Mouse (Mus musculus) stomach, embryonic 15.5 days (tissue): ENCODE measurements around the gene Maml2. TPM values are rescaled to one million over a fixed set of nuclear protein-coding genes. Genes with fewer than 3 reads are reported as not detected.
A peak's percentile ranks its signal among the peaks of the same experiment; 100 is the strongest.

Experiments
- ATAC-seq: fragments of 200-750 bp; cut with Nextera tagmentation; 2 replicates; pipeline ENCODE4 v1.8.0; 2017; ENCODE audit warnings: low read depth, moderate number of reproducible peaks, moderate TSS enrichment; ENCODE audit not compliant: insufficient read depth, low FRiP score
- H3K27ac ChIP-seq: fragments of 300-500 bp; sonication (generic); 2 replicates; pipeline ENCODE4 v1.5.1; 2015; ENCODE audit warnings: mild to moderate bottlenecking, inconsistent platforms
- H3K27me3 ChIP-seq: fragments of 300-500 bp; sonication (generic); replicated peaks from 2 replicates; pipeline ENCODE4 v1.6.1; 2015; ENCODE audit warnings: inconsistent platforms
- H3K36me3 ChIP-seq: fragments of 300-500 bp; sonication (generic); 2 replicates; pipeline ENCODE4 v1.6.1; 2015; ENCODE audit warnings: inconsistent platforms
- H3K4me1 ChIP-seq: fragments of 300-500 bp; sonication (generic); 2 replicates; pipeline ENCODE4 v1.6.1; 2015; ENCODE audit warnings: inconsistent platforms
- H3K4me2 ChIP-seq: fragments of 300-500 bp; sonication (generic); 2 replicates; pipeline ENCODE4 v1.6.1; 2015; ENCODE audit warnings: mild to moderate bottlenecking, inconsistent platforms
- H3K4me3 ChIP-seq: fragments of 300-500 bp; sonication (generic); replicated peaks from 2 replicates; pipeline ENCODE4 v1.5.1; 2015; ENCODE audit warnings: inconsistent platforms
- H3K9ac ChIP-seq: fragments of 300-500 bp; sonication (generic); 2 replicates; pipeline ENCODE4 v1.6.1; 2015; ENCODE audit warnings: inconsistent platforms
- H3K9me3 ChIP-seq: fragments of 300-500 bp; sonication (generic); 2 replicates; pipeline ENCODE4 v1.6.1; 2016; ENCODE audit warnings: inconsistent platforms
- WGBS: fragments of 180-500 bp; shearing (Covaris S2); methylation state at CpG from one replicate; pipeline ENCODE4 v1.1.7; 2015; 5-methylcytosine and 5-hydroxymethylcytosine counted together
- polyA plus RNA-seq: library from polyadenylated mRNA; unstranded; fragments of >200 nt; fragmentation: Nextera tagmentation; extraction: Ambion mirVana; gene quantifications from 2 replicates; pipeline ENCODE4 v1.2.1, GENCODE M21; 2015

The Maml2 gene
- polyA plus RNA-seq, 1 experiment from 2014 or later, result 8.5 TPM

DNA sequence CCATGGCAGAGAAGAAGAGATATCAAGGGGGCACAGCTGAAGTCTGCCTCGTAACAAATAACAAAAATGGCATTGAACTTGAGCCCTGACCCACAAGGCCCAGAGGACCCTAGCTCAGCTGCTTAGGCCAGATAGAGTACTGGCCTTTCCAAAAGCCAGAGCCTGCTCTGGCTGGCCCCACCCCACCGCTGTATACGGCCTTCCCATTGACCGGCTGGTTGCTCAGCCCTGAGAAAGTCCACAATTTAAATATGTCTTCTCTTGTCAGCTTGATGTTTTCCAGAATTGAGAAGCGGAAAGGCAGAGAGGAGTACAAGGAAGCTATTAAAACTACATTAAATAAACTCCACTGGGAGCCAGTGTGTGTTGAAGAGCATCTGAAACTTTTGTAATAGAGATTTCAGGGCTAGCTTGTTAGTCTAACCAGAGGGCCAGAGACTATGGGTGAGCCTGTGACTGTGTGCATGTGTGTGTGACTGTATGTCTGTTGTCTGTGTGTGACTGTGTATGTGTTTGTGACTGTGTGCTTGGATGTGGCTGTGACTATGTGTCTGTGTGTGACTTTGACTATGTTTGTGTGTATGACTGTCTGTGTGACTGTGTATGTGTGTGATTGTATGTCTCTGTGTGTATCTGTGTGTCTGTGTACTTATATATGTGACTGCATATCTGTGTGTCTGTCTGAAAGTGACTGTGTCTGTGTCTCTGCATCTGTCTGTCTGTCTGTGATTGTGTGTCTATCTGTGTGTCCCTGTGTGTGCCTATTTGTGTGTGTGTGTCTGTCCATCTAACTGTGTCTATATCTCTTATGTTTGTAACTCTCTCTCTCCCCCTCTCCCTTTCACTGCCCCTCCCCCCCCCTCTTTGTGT, 185.7 kb downstream of the Maml2 start:
- 33% methylated on average over 5 of the region's 5 CpGs for WGBS
- Histone ChIP-seq H3K27me3 (no peaks in the 10 kb centered on the region), H3K36me3 (no peaks in the 10 kb centered on the region), H3K9ac (no peak overlapping the region), H3K4me2 (0 out of 2 replicates have a peak overlapping the region, but pooled peaks have one; percentile 2), H3K27ac (peak overlapping the region; percentile 67), H3K9me3 (no peaks in the 10 kb centered on the region), H3K4me1 (peaks cover 11% of the 10 kb centered on the region), H3K4me3 (no peak overlapping the region)
- peak; percentile 82 for ATAC-seq

DNA sequence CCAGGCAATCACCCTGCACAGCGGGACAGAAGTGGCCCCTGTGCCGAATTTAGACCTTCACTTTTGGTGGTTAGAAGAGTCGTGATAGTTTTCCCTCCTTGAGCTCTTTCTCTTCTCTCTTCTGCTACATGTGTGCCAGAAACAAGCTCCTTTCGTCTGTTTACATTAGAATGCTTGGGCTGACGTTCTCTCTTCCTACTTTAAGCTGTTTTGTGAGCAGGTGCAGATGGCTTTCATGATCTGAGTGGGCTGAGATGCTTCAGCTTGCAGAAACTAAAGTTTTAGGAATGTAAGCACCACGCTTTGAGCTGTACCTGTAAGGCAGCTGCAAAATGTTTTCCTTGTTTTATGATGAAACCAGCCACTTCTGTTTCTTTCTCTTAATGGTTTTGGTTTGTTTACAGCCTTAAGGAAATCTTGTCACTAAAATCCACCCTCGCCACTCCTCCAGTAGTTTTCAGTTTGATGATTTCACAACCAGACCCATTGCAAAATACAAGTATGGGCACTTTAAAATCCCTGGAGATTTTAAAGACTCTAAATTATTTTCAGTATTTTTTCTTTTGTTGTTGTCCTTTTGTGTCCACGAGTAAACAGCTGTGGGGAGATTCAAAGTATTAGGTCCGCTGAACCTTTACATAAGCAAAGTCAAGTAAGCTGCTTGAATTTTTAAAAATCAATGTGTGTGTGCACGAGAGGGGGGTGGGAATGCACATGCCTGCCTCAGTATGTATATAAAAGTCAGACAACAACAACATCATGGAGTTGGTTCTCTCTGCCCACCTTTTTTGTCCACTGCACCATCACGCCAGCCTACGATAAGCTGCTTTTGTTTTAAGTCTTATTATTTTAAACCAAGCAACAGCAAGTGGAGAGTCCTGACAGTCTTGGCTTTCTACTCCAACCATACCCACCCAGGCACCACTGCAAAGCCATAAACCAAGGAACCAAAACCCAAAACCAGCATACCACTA, 186.8 kb downstream of the Maml2 start:
- Histone ChIP-seq H3K36me3 (no peaks in the 10 kb centered on the region), H3K27ac (peak overlapping the region; percentile 67), H3K4me3 (no peak overlapping the region), H3K4me1 (peaks cover 11% of the 10 kb centered on the region), H3K27me3 (no peaks in the 10 kb centered on the region), H3K4me2 (peak overlapping the region; percentile 34), H3K9ac (no peak overlapping the region), H3K9me3 (no peaks in the 10 kb centered on the region)
- ATAC-seq, result no peak
- 41% methylated on average over 12 of the region's 12 CpGs for WGBS

GRCm38 (mm10) chr9:13485914-13486313, 188.2 kb downstream of the Maml2 start:
- WGBS, result 40% methylated on average over 1 of the region's 1 CpGs
- no peak for ATAC-seq
- Histone ChIP-seq H3K27me3 (no peaks in the 10 kb centered on the region), H3K9ac (no peak overlapping the region), H3K36me3 (no peaks in the 10 kb centered on the region), H3K27ac (no peak overlapping the region), H3K4me3 (no peak overlapping the region), H3K9me3 (no peaks in the 10 kb centered on the region), H3K4me1 (peaks cover 15% of the 10 kb centered on the region), H3K4me2 (no peak overlapping the region)

GRCm38 (mm10) chr9:13491107-13491506, 193.3 kb downstream of the Maml2 start:
- no peak overlapping the region for H3K4me2 ChIP-seq
- H3K9ac ChIP-seq, result no peak overlapping the region
- no peaks in the 10 kb centered on the region for H3K9me3 ChIP-seq
- no peaks in the 10 kb centered on the region for H3K27me3 ChIP-seq
- H3K4me1 ChIP-seq, result 0 out of 2 replicates have a peak, but pooled peaks cover 8% of the 10 kb centered on the region
- H3K4me3 ChIP-seq, result no peak overlapping the region
- WGBS, result 30% methylated on average over 1 of the region's 1 CpGs
- no peak overlapping the region for H3K27ac ChIP-seq
- ATAC-seq, result no peak
- H3K36me3 ChIP-seq, result no peaks in the 10 kb centered on the region

DNA sequence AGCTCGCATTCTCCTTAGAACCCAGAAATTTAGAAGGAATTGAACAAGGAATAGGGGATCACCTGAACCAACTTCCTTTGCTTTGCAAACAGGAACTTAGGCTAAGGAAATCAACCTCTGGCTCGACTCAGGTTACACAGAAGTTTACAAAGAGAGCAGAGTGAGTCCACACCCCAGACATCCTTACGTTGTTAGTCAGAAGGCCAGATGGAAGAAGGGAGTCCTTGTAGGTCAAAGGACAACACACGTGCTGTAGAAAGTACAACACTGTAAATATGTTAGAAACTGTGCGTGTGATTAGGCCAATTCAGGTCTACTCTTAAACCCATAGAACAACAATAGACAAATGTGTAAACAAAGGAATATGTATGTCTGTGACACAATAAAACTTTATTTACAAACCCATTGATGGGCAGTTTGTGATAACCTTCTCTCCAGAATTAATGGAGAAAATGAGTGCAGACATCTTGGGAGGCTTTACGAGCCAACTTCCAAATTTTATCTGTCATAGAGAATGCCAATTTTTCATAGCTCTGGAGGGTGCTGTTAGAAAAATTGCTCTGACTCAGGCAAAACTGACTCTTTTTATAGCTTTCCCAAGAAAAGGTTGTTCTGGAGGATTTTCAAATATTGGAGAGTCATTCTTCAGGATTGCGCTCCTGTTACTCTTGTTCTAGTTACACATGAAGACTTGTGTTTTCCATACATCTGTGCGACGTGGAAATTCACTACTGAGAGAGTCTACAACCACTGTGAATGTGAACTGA, 194.3 kb downstream of the Maml2 start:
- WGBS, result 65% methylated on average over 9 of the region's 9 CpGs
- Histone ChIP-seq H3K9me3 (no peaks in the 10 kb centered on the region), H3K27ac (no peak overlapping the region), H3K9ac (no peak overlapping the region), H3K4me3 (no peak overlapping the region), H3K4me2 (no peak overlapping the region), H3K4me1 (peaks cover 10% of the 10 kb centered on the region; the same call in 1 of the 2 replicates), H3K36me3 (no peaks in the 10 kb centered on the region), H3K27me3 (no peaks in the 10 kb centered on the region)
- no peak for ATAC-seq

DNA sequence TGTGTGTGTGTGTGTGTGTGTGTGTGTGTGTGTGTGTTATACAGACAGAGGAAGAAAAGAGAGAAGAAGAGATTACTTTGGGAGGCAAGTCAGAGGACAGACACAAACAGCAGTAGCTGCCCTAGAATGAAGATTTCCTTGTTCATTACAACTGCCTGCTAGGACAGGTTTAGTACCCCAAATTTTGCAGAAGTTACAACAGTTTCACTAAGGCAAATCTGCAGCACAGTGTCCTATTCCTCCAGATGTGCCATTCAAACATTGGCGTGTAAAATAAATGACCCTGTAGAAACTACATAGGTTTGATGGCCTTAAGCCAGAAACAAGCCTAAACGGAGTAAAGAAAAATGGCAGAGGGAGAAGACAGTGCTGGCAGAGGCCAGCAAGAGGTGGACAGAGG, 195.1 kb downstream of the Maml2 start:
- Histone ChIP-seq H3K27ac (no peak overlapping the region), H3K4me1 (peaks cover 14% of the 10 kb centered on the region; the same call in 1 of the 2 replicates), H3K4me2 (no peak overlapping the region), H3K9me3 (no peaks in the 10 kb centered on the region), H3K27me3 (no peaks in the 10 kb centered on the region), H3K4me3 (no peak overlapping the region), H3K36me3 (no peaks in the 10 kb centered on the region), H3K9ac (no peak overlapping the region)
- ATAC-seq, result no peak
- 54% methylated on average over 2 of the region's 2 CpGs for WGBS

DNA sequence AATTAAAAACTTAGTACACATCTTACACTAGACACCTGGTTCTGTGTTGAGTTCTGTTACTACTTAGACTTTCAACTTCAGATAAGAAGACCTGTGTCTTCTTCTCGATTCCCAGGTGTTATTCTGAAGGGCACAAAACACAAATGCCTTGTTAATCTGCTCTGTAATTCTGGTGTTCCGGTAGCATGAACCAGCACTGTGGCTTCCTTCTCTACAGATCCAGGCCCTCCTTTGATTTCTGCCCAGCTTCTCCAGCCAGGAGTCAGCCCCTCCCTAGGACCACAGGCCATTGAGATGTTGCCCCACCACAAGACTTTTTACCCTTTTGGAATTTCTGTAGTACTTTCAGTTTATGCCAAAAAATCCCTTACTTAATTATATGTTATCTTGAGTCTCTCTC, 196.0 kb downstream of the Maml2 start:
- Histone ChIP-seq H3K4me3 (no peak overlapping the region), H3K27me3 (no peaks in the 10 kb centered on the region), H3K36me3 (no peaks in the 10 kb centered on the region), H3K4me1 (peaks cover 19% of the 10 kb centered on the region; the same call in 1 of the 2 replicates), H3K9me3 (no peaks in the 10 kb centered on the region), H3K4me2 (no peak overlapping the region), H3K9ac (no peak overlapping the region), H3K27ac (no peak overlapping the region)
- no peak for ATAC-seq
- 92% methylated on average over 2 of the region's 2 CpGs for WGBS

DNA sequence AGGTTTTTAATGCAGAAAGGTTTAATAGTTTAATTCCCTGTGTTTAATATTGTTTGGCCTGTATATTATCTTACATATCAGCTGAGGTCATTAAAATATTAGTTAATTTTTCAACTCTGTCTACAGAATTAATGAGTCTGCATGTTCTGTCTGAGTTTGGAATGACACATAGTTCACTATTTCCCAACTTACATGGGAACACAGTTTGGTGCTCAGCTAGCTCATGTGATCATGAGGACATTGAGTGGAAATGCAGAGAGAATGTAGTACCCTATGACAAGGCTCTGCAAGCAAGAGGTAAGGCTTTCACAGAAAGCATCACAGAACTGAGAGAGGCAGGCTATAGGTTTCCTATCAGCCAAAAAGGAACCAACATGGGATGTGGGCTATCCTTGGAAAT, 197.8 kb downstream of the Maml2 start:
- Histone ChIP-seq H3K9me3 (no peaks in the 10 kb centered on the region), H3K9ac (no peak overlapping the region), H3K4me1 (peaks cover 16% of the 10 kb centered on the region; the same call in 1 of the 2 replicates), H3K36me3 (no peaks in the 10 kb centered on the region), H3K27me3 (no peaks in the 10 kb centered on the region), H3K4me2 (no peak overlapping the region), H3K4me3 (no peak overlapping the region), H3K27ac (no peak overlapping the region)
- ATAC-seq, result no peak

- Histone ChIP-seq H3K27me3 (no peaks in the 10 kb centered on the region), H3K4me1 (peaks cover 11% of the 10 kb centered on the region; the same call in 1 of the 2 replicates), H3K27ac (peak overlapping the region; percentile 8; the same call in 1 of the 2 replicates), H3K36me3 (no peaks in the 10 kb centered on the region), H3K9ac (no peak overlapping the region), H3K9me3 (no peaks in the 10 kb centered on the region), H3K4me3 (no peak overlapping the region), H3K4me2 (no peak overlapping the region)
- no peak for ATAC-seq
- WGBS, result 69% methylated on average over 3 of the region's 3 CpGs
These were observed 199.3 kb downstream of the Maml2 start for GRCm38 (mm10) chr9:13497016-13497415.

DNA sequence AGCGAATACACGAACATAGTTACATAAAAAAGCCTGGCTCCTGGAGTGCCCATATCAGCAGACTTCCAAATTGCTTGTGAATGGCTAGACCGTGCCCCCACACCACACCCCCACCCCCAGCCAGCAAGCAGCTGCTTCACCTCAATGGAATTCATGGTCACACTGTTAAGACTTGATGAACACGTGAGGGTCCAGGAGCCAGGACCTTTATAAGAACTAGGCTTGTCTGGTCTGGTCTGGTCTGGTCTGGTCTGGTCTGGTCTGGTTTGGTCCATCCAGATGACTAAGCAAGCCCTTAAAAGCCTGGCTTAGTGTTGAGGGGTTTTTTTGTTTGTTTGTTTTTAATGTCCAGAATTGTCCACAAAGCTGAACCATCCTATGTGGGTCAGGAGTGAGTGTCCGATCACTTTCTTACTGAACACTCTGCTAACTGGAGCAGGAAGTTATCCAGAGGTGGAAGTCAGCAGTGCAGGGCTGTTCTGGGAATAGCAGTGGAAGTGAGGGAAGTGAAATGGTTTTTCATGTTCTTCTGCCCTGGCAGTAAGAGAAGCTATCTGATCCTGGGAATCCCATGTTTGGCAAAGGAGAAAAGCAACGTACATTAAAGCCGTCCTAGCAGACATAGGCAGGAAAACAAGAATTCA, 200.1 kb downstream of the Maml2 start:
- no peak overlapping the region for H3K4me3 ChIP-seq
- H3K4me1 ChIP-seq, result peaks cover 11% of the 10 kb centered on the region; the same call in 1 of the 2 replicates
- H3K36me3 ChIP-seq, result no peaks in the 10 kb centered on the region
- H3K9me3 ChIP-seq, result no peaks in the 10 kb centered on the region
- no peaks in the 10 kb centered on the region for H3K27me3 ChIP-seq
- no peak overlapping the region for H3K27ac ChIP-seq
- 51% methylated on average over 7 of the region's 7 CpGs for WGBS
- no peak for ATAC-seq
- no peak overlapping the region for H3K9ac ChIP-seq
- no peak overlapping the region for H3K4me2 ChIP-seq

DNA sequence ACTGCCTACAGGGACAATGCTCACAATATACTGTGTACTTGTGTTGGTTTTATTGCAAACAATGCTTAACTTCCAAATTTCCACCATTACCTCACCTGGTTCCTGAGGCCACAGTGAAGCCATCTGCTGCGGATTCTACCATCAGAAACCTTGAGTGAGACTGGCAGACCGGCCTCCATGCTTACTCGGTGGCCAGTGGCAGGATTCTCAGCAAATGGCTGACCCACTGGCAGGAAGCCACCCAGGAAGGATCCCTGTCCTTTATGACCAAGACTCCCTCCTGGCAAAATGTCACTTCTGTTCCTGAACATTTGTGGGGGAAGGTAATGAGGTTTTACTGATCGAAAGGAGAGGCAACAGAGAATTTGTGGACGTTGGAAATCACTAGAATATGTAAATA, 202.3 kb downstream of the Maml2 start:
- no peak for ATAC-seq
- Histone ChIP-seq H3K4me3 (no peak overlapping the region), H3K36me3 (no peaks in the 10 kb centered on the region), H3K9ac (no peak overlapping the region), H3K4me2 (no peak overlapping the region), H3K27ac (no peak overlapping the region), H3K27me3 (no peaks in the 10 kb centered on the region), H3K9me3 (no peaks in the 10 kb centered on the region), H3K4me1 (peaks cover 11% of the 10 kb centered on the region; the same call in 1 of the 2 replicates)
- WGBS, result 70% methylated on average over 5 of the region's 5 CpGs
